Mouse (Mus musculus) CD8-positive naive resting alpha-beta T cell, adult 2 months (primary cell): ENCODE results near the gene Itgam.

Source experiments
- DNase-seq, 2 experiments: peaks; one replicate each; pipeline ENCODE4 v3.0.0; 2022; ENCODE audit warnings: low read depth in 2 of 2, low spot score in 2 of 2

Itgam gene

DNA sequence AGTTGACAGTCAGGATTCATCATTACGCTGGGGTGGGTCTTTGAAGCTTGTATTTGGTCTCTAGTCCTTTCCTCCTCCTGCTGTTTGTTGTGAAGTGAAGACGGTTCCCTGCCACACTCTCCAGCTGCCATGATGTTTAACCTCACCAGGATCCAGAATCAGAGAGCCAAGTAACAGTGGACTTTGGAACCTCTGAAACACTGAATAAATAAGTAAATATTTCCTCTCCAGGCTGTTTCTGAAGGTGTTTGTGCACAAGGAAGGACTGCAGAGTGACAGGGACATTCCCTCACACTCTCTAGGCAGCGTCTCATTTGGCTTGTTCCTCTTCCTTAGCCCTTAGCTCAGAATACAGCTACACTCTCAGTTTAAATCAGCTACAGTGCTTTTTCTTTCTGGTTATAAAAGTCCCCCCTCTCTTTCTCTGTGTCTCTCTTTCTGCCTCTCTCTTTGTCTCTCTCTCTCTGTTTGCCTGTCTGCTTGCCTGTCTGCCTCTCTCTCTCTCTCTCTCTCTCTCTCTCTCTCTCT is 5.5 kb upstream of the Itgam start:
- no peak for DNase-seq

DNA sequence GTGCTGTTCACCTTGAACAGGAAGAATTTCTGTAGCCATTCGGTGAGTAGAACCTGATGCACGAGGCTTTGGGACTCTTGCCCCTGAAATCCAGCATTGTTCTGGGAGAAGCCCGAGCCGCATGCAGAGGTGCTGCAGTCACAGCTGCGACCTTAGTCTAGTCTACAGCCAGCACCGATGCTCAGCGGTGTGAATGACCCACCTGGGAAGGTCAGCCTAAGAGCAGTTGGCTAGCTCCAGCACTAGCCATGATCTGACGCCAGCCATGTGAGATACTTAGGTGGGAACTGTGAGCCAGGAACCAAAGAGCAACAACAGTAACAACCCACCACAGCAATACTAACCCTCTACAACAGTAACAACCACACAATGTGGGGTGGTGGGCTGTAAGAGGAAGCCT is 4.6 kb upstream of the Itgam start:
- DNase-seq, result no peak

DNA sequence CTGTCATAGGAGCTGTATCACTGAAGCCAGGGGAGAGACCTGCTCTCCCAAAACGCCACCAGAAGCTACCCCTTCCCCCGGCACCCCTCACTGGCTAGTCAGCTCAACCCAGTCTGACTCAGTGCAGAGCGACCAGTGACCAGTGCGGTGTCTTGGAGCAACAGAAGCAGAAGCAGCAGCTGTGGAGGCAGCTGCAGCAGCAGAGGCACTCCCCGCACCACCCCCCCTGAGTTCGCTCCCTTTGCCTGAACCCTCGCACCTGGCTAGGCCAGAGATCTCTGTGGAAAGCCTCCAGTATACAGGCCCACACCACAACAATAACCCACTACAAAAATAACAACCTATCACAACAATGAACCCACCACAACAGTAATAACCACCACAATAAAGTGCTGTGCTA is 3.9 kb upstream of the Itgam start:
- peak in 1 of 2 experiments; percentile 23 for DNase-seq

DNA sequence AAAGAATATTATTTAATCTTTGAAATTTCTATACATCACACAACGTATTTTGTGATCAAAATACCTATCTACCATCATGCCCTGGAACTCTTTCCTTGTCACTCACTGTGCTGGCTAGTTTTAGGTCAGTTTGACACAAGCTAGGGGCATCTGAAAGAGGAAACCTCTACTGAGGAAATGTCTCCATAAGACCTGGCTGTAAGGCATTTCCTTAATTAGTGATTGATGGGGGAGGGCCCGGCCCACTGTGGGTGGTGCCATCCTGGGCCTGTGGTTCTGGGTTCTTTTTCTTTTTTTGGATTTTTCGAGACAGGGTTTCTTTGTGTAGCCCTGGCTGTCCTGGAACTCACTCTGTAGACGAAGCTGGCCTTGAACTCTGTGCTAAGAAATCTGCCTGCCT is 3.3 kb upstream of the Itgam start:
- no peak for DNase-seq

DNA sequence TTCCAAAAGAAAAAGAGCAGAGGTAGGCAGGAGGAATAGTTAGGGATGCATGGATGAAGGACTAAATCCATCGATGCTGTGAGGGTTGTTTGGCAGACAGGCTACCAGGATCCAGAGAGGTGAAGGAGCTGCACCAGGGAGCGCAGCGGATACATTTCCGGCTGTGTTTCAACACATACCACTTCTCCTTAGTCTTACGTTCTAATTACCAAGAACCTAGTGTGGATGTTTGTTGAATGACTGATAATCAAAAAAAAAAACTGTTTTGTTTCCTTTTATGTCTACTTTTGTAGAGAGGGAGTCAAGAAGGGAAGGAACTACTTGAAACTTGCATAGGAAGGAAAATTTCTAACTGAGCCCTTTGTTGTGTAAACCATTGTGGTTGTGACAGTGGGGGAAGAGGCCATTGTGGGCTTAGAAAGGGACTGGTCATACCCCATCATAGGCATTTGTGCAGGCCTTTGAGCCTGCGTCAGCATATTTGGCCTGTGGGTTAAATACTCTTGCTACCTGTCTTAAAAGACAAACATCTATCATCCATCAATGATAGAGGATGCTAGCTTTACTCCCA is 856 bp downstream of the Itgam start:
- no peak for DNase-seq

DNA sequence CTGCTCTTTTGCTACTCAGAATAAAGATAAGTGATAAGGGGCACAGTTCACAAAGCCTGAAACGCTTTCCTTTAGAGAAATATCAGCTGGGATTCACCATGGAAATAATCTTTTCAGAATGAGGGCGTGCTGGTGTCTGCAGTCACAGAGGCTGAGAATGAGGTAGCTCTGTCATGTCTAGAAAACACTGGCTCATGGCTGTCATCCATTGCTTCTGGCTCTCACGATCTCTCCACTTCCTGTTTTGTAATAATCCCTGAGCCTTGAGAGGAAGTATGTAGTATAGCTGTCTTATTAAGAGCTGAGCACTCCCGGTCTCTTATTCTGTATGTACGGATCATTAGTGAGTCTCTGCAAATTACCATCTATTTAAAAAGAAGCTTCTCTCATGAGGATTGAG is 3.1 kb downstream of the Itgam start:
- DNase-seq, result no peak

DNA sequence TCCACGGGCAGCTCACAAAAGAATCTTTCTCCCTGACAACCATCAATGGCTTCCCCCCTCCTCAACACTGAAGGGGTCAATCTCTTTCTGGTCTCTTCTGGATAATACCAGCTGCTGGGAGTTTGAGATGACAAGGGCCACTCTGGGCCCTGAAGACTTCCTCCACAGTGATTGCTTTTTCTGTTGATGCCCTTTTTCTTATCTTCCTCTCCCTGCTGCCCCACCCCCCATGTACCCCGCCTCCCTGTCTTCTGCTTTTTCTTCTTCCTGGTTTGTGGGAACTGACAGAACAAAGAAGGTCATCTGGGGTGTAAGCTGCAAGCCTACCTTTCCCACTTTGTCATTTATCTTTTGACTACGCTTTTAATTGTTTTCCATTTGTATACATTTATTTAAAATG is 5.4 kb downstream of the Itgam start:
- DNase-seq, result no peak

DNA sequence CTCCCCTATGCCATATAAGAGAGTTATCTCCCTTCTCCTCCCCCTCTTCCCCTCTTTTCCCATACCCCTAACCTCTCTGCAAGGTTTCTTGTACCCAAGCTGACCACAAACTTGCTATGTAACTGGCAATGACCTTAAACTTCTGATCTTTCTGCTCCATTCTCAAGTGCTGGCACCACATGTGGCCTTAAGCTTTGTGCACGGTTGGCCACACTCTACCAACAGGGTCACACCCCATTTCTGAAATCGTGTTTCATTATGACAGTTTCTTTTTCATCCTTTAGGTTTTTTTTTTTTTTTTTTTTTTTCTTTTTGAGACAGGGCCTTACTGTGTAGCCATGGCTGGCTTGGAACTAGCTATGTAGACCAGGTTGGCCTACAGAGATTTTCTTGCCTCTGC is 7.4 kb downstream of the Itgam start:
- DNase-seq, result no peak

DNA sequence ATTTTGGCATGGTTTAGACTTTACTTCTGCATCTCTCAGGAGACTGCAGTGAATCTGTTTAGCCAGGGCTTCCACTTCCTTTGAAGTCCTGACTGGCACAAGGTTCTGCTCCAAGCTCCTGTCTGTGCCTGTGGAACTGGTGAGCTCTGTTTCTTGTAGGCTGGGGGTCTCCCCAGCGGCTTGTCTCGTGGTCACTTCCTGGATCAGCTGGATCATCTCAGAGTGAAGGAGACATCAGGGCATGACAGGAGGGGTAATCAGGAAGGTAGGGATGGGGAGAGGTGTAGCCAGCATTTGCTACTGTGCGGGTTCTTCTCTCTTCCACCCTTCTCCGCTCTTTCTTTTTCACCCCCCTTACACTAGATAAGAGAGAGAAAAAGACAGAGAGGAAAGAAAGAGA is 9.4 kb downstream of the Itgam start:
- DNase-seq, result no peak

DNA sequence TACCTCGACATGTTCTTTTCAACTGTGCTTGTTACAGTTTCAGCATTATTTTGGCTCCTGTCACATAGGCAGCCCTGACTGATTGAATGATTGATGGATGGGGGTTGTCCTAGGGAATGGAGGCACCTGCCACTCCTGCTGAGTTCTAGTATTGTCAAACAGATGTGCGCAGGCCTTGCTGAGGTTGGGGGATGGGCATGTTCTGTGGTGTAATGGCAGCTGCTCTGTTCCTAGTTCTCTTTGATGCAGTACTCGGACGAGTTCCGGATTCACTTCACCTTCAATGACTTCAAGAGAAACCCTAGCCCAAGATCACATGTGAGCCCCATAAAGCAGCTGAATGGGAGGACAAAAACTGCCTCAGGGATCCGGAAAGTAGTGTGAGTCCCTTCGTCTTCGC is 17.6 kb downstream of the Itgam start:
- DNase-seq, result peak in 1 of 2 experiments; percentile 28

DNA sequence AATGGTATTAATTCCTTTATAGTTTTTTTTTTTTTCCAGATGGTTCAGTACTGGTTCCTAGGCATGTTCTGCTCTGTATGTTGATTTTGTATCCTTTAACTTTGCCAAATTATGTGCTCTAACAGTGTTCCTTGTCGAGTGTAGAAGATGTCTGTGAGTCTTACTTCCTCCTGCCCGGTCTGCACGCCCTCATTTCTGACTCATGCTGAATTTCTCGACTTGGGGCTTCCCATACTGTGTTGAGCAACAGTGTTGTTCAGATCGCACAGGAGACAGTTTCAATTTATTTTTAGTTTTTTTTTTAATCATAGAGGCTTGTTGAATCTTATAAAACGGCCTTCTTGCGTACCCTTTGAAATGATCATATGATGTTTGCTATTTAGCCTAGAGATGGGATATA is 26.7 kb downstream of the Itgam start:
- no peak for DNase-seq

DNA sequence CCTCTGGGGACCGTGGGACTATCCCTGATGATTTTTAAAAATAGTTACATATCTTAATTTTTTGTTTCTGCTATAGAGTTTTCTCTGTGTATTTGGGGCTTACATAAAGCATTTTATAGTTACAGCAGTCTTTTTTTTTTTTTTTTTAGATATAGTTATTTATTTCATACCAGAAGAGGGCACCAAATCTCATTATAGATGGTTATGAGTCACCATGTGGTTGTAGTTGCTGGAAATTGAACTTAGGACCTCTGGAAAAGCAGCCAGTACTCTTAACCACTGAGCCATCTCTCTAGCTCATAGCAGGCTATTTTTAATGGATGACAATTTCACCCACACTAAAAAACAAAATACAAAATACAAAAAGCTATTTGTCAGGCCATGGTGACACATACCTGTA is 35.7 kb downstream of the Itgam start:
- no peak for DNase-seq

DNA sequence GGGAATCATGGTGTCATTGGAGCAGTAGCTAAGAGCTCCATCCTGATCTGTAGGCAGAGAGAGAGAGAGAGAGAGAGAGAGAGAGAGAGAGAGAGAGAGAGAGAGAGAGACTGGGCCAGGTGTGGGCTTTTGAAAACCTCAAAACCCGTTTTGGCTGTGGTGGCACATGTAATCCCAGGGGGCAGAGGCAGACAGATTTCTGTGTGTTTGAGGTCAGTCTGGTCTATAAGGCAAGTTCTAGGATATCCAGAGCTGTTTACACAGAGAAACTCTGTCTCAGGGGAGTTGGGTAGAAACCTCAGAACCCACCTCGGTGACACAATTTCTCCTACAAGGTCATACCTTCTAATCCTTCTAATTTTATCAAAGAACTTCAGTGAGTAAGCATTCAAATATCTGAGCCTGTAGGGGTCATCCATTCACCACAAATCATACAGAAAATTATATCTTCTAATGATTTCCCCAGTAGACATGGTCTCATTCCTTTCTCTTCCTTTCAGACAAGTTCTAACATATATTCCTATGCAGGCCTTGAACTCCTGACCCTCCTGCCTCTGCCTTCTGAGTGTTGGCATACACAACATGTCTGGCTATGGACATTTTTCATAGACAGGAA is 38.4 kb downstream of the Itgam start:
- no peak for DNase-seq

DNA sequence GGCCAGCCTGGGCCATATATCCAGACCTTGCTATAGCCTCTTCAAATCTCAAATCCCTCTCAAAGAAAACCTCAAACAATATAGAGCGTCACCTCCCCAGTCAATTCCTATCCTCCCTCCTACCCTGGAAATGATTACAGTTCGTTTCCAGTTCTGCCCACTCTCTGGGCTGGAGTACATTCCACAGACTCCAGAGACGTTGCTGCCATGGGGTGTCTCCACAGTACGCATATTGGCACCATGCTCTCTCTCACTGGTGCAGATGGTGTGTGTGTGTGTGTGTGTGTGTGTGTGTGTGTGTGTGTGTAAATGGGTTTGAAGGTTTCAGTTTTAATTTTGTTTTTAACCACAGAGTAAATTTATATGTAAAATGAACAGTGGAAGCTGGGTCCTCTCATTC is 42.8 kb downstream of the Itgam start:
- no peak for DNase-seq

DNA sequence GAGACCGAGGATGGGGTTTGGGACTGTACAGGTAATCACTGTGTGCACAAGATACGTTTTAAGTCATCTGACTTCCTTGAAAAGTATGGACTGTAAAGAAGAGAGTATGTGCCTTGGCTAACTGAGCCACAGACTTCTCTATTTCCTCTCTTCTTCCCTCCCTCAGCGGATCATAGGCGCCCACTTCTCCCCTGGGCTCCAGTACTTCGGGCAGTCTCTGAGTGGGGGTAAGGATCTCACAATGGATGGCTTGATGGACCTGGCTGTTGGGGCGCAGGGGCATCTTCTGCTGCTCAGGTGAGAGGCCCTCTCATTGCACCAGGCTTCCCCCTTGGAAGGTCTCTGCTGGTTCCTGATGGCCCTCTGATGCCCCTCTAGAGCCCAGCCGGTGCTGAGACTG is 45.0 kb downstream of the Itgam start:
- DNase-seq, result no peak

DNA sequence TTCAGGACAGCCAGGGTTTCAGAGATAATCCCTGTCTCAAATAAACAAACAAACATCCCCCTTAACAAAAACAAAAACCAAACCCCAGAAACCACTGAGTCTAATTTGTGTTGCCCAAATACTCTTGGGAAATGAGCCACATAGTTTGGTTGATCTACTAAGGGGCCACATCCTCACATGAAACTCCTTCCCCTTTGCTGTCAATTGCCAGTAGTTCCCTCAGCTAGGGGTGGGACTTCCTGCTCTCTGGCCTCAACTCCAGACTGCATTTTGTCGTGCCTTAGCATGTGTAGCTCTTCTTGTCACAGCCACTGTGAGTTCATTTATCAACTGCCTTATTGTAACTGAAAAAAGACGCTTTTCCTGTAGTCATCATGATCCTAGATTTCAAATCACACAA is 47.9 kb downstream of the Itgam start:
- no peak for DNase-seq

DNA sequence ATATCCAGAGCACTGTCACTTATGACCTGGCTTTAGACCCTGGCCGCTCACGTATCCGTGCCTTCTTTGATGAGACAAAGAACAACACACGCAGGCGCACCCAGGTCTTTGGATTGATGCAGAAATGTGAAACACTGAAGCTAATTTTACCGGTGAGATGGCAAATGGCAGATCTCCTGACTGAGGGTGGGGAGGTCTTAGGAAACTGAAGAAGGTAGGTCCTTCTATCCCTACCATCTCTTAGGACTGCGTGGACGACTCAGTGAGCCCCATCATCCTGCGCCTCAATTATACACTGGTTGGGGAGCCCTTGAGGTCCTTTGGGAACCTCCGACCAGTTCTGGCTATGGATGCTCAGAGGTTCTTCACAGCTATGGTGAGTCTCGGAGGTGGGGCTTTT is 49.7 kb downstream of the Itgam start:
- DNase-seq, result no peak

DNA sequence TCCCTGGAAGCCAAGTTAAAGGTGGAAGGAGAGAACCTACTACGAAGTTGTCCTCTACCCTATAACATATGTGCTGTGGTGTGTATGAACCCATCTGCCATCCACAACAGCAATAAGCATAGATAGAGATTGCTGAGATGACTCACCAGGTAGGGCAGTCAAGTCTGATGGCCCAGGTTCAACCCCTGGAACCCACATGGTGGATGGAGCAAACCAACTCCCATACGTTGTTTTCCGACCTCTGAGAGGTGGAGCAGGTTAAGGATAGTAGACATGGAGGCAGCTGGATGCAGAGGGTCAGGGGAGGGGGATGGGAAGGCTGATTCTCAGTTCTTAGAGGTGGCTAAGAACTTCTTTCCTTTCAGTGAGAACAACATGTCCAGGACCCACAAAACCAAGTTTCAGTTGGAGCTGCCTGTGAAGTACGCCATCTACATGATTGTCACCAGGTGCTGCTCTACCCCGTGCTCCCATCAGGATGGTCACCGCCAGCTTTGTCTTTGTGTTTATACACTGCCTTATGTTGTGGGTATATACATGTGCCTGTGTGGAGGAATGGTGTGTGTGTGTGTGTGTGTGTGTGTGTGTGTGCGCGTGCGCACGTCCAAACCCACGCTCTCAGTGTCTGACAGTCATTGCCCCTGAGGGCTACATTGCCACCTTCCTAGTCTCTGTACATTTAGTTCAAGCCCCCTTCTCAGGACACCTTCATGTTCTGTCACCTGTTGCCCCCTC is 52.1 kb downstream of the Itgam start:
- DNase-seq, result no peak

DNA sequence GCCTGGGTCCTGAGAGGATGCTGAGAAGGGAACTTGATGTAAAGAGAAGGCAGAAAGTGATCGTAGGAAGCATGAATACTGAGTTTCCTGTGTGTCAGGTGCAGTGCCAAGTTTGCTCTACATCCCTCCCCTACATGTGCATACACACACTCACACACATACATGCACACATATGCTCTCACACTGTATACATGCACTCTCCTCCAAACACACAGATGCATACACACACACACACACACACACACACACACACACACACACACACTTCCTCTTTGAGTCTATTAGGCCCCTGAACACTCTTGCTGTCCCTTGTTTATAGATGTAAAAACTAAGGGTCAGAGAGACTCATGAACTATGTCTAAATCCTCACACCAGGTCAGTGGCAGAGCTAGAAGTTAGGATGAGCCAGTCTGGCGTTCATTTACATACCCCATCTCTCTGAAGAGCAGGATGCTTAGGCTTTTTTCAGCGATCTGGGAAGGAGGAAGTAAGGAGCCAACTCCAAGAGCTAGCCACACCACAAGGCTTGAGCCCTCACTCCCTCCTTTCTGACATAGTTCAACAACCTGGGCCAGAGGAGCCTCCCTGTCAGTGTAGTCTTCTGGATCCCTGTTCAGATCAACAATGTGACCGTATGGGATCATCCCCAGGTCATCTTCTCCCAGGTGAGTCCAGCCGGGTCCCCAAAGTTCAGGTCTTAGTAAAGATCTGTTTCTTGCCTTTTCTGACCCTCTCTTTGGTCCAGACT is 52.9 kb downstream of the Itgam start:
- peak in 1 of 2 experiments; percentile 22 for DNase-seq

DNA sequence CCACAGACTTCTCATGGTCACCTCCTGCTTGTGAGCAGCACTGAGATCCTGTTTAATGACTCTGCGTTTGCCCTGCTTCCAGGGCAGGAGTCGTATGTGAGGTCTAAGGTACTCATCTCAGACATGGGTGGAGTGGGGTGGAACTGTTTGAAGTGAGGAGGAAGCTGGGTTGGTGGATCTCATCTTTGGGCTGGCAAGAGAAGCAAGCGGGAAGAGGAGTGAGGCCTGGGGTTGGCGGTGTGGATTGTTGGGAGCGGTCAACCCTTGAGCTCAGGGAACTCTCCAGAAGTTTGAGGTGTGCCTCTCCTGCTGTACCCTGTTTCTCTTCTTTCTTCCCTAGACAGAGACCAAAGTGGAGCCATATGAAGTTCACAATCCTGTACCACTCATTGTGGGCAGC is 54.0 kb downstream of the Itgam start:
- no peak for DNase-seq

DNA sequence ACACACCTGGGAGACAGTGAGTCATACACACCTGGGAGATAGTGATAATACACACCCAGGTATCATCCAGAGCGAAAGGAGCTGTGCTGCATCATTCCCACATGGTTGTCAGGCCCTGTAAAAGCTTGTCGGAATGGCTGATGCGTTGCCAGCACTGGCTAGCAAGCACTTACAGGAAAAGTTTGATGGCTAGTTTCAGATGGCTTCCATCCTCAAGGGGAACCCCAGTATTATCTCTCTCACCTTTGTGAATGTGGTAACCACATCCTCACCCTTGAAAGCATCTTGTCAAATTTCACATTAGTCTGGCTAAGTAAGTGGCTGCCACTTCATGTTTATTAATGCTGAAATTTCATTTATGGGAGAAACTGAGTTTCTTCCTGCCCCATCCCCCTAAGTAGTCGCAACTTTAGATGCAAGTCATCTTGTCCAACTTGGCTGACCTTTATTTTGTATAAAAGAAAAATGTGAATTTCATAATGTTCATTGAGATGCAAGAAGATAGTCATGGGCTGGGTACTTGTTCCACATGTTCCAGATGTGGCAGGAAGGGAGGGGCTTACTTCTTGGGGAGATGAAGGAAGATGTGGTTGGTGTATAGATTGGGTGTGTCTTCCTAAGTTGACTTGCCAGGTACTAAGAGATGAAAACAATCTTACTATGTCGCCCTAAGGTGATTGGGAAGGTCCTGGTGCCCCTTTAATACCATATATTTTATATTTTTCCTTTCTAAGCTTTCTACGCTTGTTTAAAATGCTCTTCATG is 57.5 kb downstream of the Itgam start:
- peak in 1 of 2 experiments; percentile 21 for DNase-seq
